Mouse (Mus musculus) ovary, postnatal 14 days (tissue): ENCODE measurements at regions not wholly inside any gene's neighbourhood (a gene's known extent, or its start where the extent isn't known, plus 50 kb on each side); places are given as distances from the start of the nearest gene placed in this dataset.
A peak's percentile ranks its signal among the peaks of the same experiment; 100 is the strongest.
"Not testable (repeated sequence)": the region's sequence is repeated elsewhere in the genome, so short reads cannot be mapped to it uniquely, and the experiment has no call there.

Experiments
- DNase-seq: peaks from one replicate; pipeline ENCODE4 v3.0.0; 2022; ENCODE audit warnings: low spot score

DNA sequence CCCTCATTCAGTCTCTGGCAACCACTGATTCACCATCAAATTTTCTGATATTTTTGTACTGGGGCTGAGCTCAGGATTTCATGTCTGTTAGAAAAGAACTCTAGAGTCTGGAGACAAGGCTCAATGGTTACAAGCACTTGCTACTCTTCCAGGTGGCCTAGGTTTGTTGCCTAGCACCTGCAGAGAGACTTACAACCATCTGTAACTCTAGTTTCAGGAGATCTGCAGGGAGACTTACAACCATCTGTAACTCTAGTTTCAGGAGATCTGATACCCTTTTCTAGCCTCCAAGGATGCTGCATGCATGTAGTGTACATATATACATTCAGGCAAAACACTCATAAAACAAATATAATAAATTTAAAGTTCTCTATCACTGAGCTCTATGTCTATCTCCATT lies 166.1 kb downstream of the Akr1d1 start:
- no peak for DNase-seq

- DNase-seq = no peak
Observed at GRCm38 (mm10) chr6:37703946-37704345, 166.7 kb upstream of the Trim24 start.

DNA sequence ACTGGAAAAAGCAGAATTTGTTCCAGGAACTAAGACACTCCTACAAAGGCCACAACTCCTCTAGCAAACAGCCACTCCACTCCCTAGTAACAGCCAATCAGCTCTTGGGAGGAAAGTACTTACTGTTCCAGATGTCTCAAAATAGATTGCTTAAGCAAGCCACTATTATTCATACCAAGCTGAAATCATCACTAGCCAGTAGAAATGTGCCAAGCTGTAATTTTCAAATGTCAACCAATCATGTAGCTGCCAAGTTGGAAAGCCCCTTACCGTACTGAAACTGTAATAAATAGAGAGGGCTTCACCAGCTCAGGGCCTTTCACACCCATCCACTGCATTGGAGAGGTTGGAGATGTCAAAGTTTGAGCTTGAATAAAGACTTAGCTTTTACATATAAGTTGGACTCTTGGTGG lies 164.9 kb upstream of the Trim24 start:
- no peak for DNase-seq

GRCm38 (mm10) chr6:37707671-37708070 lies 162.9 kb upstream of the Trim24 start:
- DNase-seq = not testable (repeated sequence)

DNA sequence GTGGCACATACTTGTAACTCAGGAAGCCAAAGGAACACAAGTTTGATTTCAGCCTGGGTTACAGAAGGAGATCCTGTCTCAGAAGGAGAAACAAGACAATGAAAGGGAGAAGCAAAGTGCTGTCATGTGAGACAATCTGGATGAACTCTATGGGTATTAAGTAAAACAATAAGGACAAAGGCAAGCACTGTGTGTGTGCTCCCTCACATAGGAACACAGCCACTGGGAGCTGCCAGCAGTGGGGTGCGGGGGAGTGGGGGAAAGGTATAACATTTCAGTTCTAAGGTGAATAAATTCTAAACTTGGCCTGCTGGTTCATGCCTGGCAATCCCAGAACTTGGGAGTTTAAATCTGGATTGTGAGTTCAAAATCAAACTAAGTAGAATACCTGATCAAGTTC lies 158.8 kb upstream of the Trim24 start:
- DNase-seq = no peak

DNA sequence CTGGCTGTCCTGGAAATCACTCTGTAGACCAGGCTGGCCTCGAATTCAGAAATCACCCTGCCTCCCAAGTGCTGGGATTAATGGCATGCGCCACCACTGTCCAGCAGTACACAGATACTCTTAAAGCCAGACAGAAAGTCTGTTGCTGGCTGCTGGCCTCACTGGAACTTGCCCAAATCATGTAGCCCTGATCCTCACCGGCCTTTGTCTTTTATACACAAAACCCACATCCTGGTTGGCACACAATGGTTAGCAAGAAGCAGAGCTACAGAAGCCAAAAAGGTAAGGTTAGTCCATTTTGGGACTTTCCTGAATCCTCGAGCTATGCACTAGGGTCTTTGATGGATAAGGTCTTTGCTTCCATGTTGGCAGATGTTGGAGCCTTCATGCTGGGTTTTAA lies 157.2 kb upstream of the Trim24 start:
- DNase-seq = no peak

DNA sequence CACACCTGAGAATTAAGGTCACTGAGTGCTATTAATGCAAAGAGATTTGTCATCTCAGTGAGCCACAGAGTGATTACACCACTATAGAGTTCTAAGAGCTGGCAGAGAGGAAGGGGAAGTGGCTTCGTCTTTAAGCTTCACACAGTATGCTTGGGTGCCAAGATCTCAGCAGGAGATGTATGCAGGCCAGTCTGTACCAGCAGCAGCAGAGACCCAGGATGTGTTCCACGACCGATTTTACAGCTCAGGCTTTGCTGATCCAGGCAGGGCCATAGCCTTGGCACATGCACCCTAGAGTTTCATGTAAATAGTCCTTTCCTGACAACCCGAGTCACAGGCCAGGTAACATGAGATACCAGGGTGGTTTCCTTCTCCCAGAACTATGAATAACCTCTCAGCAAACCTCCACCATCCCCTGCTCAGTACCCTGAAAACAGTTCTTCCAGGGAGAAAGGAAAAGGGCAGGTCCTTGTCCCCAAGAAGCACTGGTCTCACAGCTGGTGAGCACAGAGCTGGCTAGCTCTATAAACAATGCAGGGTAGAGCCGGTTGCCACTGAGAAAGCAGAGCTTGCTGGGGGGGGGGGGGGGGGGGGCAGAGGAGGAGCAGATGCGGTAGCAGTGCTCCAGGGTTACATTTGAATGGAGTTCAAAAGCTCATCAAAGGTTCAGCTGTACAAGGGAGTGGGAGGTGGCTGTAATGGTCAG lies 156.2 kb upstream of the Trim24 start:
- DNase-seq = no peak

- DNase-seq = no peak
Observed at GRCm38 (mm10) chr6:37721736-37722135, 148.9 kb upstream of the Trim24 start.

DNA sequence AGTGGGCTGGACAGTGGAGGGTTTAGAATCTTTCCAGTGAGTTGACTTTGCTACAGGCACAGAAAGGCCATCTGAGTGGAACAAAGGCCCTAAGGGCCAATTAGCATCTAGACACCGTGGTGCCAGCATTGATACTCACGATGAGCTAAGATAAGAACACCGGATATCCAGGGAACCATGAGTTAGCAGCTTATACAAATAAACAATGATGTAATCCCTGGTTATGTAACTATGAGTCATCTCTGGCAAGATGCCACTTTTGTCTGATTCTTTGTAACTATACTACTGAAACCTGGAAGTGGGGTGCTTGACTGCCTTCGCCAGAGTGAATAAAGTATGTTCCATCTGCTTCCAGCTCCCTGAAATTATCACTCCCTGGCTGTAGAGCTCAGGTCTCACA lies 147.3 kb upstream of the Trim24 start:
- peak; percentile 22 for DNase-seq

- DNase-seq = no peak
Observed at GRCm38 (mm10) chr6:37724240-37724639, 146.4 kb upstream of the Trim24 start.

GRCm38 (mm10) chr6:37728621-37729020 lies 142.0 kb upstream of the Trim24 start:
- DNase-seq = no peak

DNA sequence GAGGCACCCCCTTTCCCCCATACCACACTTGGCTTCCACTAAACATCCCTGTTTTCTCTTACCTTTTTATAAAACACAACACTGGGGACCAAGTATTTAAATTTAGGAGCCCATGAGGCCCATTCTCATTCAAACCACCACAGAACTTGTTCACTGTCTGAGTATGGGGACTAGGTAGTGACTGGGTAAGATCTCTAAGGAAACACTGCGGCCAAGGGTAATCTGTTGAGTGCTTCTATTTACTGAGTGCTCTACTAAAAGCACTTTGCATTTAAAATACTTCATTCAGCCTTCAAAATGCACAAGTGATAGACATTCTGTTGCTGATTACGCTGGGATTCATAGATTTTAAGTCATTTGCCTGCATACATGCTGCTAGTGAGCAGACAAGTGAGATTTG lies 141.4 kb upstream of the Trim24 start:
- DNase-seq = no peak

GRCm38 (mm10) chr6:37730500-37731239 lies 139.9 kb upstream of the Trim24 start:
- no peak for DNase-seq

- peak; percentile 46 for DNase-seq
Observed at GRCm38 (mm10) chr6:37732385-37732784, 138.2 kb upstream of the Trim24 start.

- no peak for DNase-seq
Observed at GRCm38 (mm10) chr6:37735288-37735961, 135.2 kb upstream of the Trim24 start.

GRCm38 (mm10) chr6:37735962-37736297 lies 134.7 kb upstream of the Trim24 start:
- no peak for DNase-seq

GRCm38 (mm10) chr6:37740982-37741889 lies 129.4 kb upstream of the Trim24 start:
- DNase-seq = no peak

DNA sequence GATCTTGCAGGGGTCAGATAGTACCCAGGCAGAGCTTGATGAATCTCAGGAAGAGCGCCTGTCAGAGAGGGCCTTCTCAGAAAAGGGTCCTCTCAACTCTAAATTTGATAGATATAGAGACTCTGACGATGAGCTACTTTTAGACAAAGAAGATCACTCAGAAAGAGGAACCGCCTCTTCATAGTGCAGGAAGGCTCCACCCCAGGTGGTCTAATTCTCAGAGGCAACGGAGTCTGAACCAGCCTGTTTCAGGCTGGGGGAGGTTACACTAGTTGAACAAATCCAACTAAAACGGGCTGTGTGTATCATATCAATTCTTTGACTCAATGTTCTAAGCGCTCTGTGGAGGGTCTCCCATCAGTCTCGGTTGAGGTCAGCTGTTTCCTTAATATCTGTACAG lies 128.7 kb upstream of the Trim24 start:
- not testable (repeated sequence) for DNase-seq

GRCm38 (mm10) chr6:37744679-37745078 lies 125.9 kb upstream of the Trim24 start:
- no peak for DNase-seq

GRCm38 (mm10) chr6:37745393-37746100 lies 125.1 kb upstream of the Trim24 start:
- DNase-seq = no peak

- not testable (repeated sequence) for DNase-seq
Observed at GRCm38 (mm10) chr6:37747793-37748192, 122.8 kb upstream of the Trim24 start.
